Mouse (Mus musculus): Measurements from ENCODE around the gene Jag2. TPM values are rescaled to one million over a fixed set of nuclear protein-coding genes. Genes with fewer than 3 reads are reported as not detected.

Gene Jag2
- polyA plus RNA-seq, 2 experiments, result 14.3 to 45.8 TPM

GRCm38 (mm10) chr12:112879731-112880130 is 49.8 kb downstream of the Jag2 start:
- no peak for ATAC-seq (ENCODE audit: low FRiP score, low read depth)
- Histone ChIP-seq H3K27me3 (ENCODE audit: control insufficient read depth, insufficient read depth, low read length) (peaks cover 41% of the 10 kb centered on the region), H3K36me3 (ENCODE audit: control insufficient read depth, insufficient read depth, low read length) (no peaks in the 10 kb centered on the region), H3K4me2 (replicated peaks; ENCODE audit: low read depth, low read length, severe bottlenecking) (no peak overlapping the region), H3K9me3 (ENCODE audit: control insufficient read depth, low read length) (no peaks in the 10 kb centered on the region), H3K4me1 (ENCODE audit: control insufficient read depth, insufficient read depth, low read length) (peaks cover 15% of the 10 kb centered on the region), H3K4me3 (replicated peaks; ENCODE audit: low read length) (no peak overlapping the region), H3K9ac (ENCODE audit: low read depth, low read length, severe bottlenecking) (no peak overlapping the region), H3K27ac (replicated peaks; ENCODE audit: low read depth, low read length) (no peak overlapping the region)
- no peak for DNase-seq (ENCODE audit: low spot score)
- no peak for TF ChIP-seq POLR2A (IDR thresholded peaks at IDR 0.05; ENCODE audit: borderline replicate concordance, extremely low read depth, insufficient read depth, insufficient read length)
- WGBS, result 81% methylated on average over 5 of the region's 5 CpGs

GRCm38 (mm10) chr12:112877607-112878020 is 52.0 kb downstream of the Jag2 start:
- WGBS, result 5% methylated on average over 31 of the region's 37 CpGs
- H3K27me3 ChIP-seq (ENCODE audit: control insufficient read depth, insufficient read depth, low read length), result peaks cover 51% of the 10 kb centered on the region
- no peaks in the 10 kb centered on the region for H3K9me3 ChIP-seq (ENCODE audit: control insufficient read depth, low read length)
- H3K4me2 ChIP-seq (replicated peaks; ENCODE audit: low read depth, low read length, severe bottlenecking), result peak overlapping the region; percentile 80
- peaks cover 15% of the 10 kb centered on the region for H3K4me1 ChIP-seq (ENCODE audit: control insufficient read depth, insufficient read depth, low read length)
- ATAC-seq (ENCODE audit: low FRiP score, low read depth), result peak; percentile 42
- DNase-seq (ENCODE audit: low spot score), result peak; percentile 43
- no peak overlapping the region for H3K27ac ChIP-seq (replicated peaks; ENCODE audit: low read depth, low read length)
- peak overlapping the region; percentile 53 for H3K9ac ChIP-seq (ENCODE audit: low read depth, low read length, severe bottlenecking)
- H3K36me3 ChIP-seq (ENCODE audit: control insufficient read depth, insufficient read depth, low read length), result no peaks in the 10 kb centered on the region
- no peak for TF ChIP-seq POLR2A (IDR thresholded peaks at IDR 0.05; ENCODE audit: borderline replicate concordance, extremely low read depth, insufficient read depth, insufficient read length)
- H3K4me3 ChIP-seq (replicated peaks; ENCODE audit: low read length), result peak overlapping the region; percentile 40

GRCm38 (mm10) chr12:112877073-112877576 is 52.5 kb downstream of the Jag2 start:
- peaks cover 51% of the 10 kb centered on the region for H3K27me3 ChIP-seq (ENCODE audit: control insufficient read depth, insufficient read depth, low read length)
- no peak for TF ChIP-seq POLR2A (IDR thresholded peaks at IDR 0.05; ENCODE audit: borderline replicate concordance, extremely low read depth, insufficient read depth, insufficient read length)
- no peaks in the 10 kb centered on the region for H3K9me3 ChIP-seq (ENCODE audit: control insufficient read depth, low read length)
- WGBS, result 4% methylated on average over 17 of the region's 17 CpGs
- no peaks in the 10 kb centered on the region for H3K36me3 ChIP-seq (ENCODE audit: control insufficient read depth, insufficient read depth, low read length)
- peaks cover 15% of the 10 kb centered on the region for H3K4me1 ChIP-seq (ENCODE audit: control insufficient read depth, insufficient read depth, low read length)
- peak overlapping the region; percentile 80 for H3K4me2 ChIP-seq (replicated peaks; ENCODE audit: low read depth, low read length, severe bottlenecking)
- DNase-seq (ENCODE audit: low spot score) (no peak), ATAC-seq (ENCODE audit: low FRiP score, low read depth) (no peak)
- H3K9ac ChIP-seq (ENCODE audit: low read depth, low read length, severe bottlenecking), result peak overlapping the region; percentile 53
- H3K4me3 ChIP-seq (replicated peaks; ENCODE audit: low read length), result peak overlapping the region; percentile 40
- H3K27ac ChIP-seq (replicated peaks; ENCODE audit: low read depth, low read length), result no peak overlapping the region; the same call in 1 of the 2 replicates

GRCm38 (mm10) chr12:112876332-112877072 is 53.1 kb downstream of the Jag2 start:
- Histone ChIP-seq H3K4me1 (ENCODE audit: control insufficient read depth, insufficient read depth, low read length) (peaks cover 15% of the 10 kb centered on the region), H3K9ac (ENCODE audit: low read depth, low read length, severe bottlenecking) (no peak overlapping the region)
- TF ChIP-seq POLR2A (IDR thresholded peaks at IDR 0.05; ENCODE audit: borderline replicate concordance, extremely low read depth, insufficient read depth, insufficient read length), result no peak

GRCm38 (mm10) chr12:112875225-112876013 is 54.2 kb downstream of the Jag2 start:
- ATAC-seq (ENCODE audit: low FRiP score, low read depth), result peak; percentile 64; the same call in 1 of the 2 replicates
- whole genome bisulfite sequencing, result 19% methylated on average over 16 of the region's 16 CpGs
- Histone ChIP-seq H3K9me3 (ENCODE audit: control insufficient read depth, low read length) (no peaks in the 10 kb centered on the region), H3K36me3 (ENCODE audit: control insufficient read depth, insufficient read depth, low read length) (no peaks in the 10 kb centered on the region), H3K9ac (ENCODE audit: low read depth, low read length, severe bottlenecking) (no peak overlapping the region), H3K27me3 (ENCODE audit: control insufficient read depth, insufficient read depth, low read length) (peaks cover 51% of the 10 kb centered on the region), H3K27ac (replicated peaks; ENCODE audit: low read depth, low read length) (no peak overlapping the region), H3K4me1 (ENCODE audit: control insufficient read depth, insufficient read depth, low read length) (peaks cover 15% of the 10 kb centered on the region), H3K4me3 (replicated peaks; ENCODE audit: low read length) (no peak overlapping the region), H3K4me2 (replicated peaks; ENCODE audit: low read depth, low read length, severe bottlenecking) (no peak overlapping the region)
- DNase-seq (ENCODE audit: low spot score), result peak; percentile 83
- TF ChIP-seq POLR2A (IDR thresholded peaks at IDR 0.05; ENCODE audit: borderline replicate concordance, extremely low read depth, insufficient read depth, insufficient read length), result no peak

More at GRCm38 (mm10) chr12:112876332-112877072, 53.1 kb downstream of the Jag2 start:
- H3K36me3 ChIP-seq (ENCODE audit: control insufficient read depth, insufficient read depth, low read length), result no peaks in the 10 kb centered on the region
- H3K4me3 ChIP-seq (replicated peaks; ENCODE audit: low read length), result peak overlapping the region; percentile 40
- H3K4me2 ChIP-seq (replicated peaks; ENCODE audit: low read depth, low read length, severe bottlenecking), result peak overlapping the region; percentile 80
- no peaks in the 10 kb centered on the region for H3K9me3 ChIP-seq (ENCODE audit: control insufficient read depth, low read length)
- DNase-seq (ENCODE audit: low spot score), result peak; percentile 18
- no peak overlapping the region; the same call in 1 of the 2 replicates for H3K27ac ChIP-seq (replicated peaks; ENCODE audit: low read depth, low read length)
- no peak for ATAC-seq (ENCODE audit: low FRiP score, low read depth)
- WGBS, result 2% methylated on average over 28 of the region's 28 CpGs
- peaks cover 51% of the 10 kb centered on the region for H3K27me3 ChIP-seq (ENCODE audit: control insufficient read depth, insufficient read depth, low read length)

Data from limb, embryonic 14.5 days (tissue).